Mouse (Mus musculus) cerebellum, adult 8-10 months (tissue): ENCODE data around the gene Phf13.

ENCODE experiments used
- DNase-seq: peaks from one replicate; pipeline ENCODE4 v3.0.0; 2022

Phf13 gene

GRCm38 (mm10) chr4:151988342-151989109 lies 7.5 kb downstream of the Phf13 start, which contains the start of gene Thap3:
TSS of gene Thap3 (minus strand) at chr4:151988997.
- DNase-seq = peak; percentile 81

- no peak for DNase-seq
Observed at GRCm38 (mm10) chr4:151988014-151988341, 8.1 kb downstream of the Phf13 start.

- no peak for DNase-seq
Observed at GRCm38 (mm10) chr4:151986650-151987049, 9.4 kb downstream of the Phf13 start.

- peak; percentile 52 for DNase-seq
Observed at GRCm38 (mm10) chr4:151985886-151986285, 10.2 kb downstream of the Phf13 start.

GRCm38 (mm10) chr4:151983560-151983959 lies 12.5 kb downstream of the Phf13 start:
- DNase-seq = no peak

DNA sequence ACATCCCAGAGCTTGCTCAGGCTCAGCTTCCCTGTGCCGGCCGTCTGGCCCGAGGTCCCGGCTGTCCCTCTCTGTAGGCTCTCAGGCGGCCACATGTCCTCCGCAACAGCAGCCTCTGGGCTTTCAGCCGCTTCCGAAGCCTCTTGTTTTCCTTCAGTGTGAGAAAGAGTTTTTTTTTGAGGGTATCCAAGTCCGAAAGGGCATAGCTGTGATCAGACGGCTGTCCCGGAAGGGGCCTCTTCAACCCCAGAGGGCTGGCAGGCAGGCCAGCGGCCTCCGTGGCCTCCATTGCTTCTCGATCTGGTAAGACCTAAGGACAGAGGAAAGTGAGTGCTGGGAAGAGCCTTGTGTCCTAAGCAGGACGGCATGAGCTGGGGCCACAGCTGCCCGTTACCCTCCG lies 13.0 kb downstream of the Phf13 start:
- no peak for DNase-seq

GRCm38 (mm10) chr4:151981363-151981762 lies 14.7 kb downstream of the Phf13 start:
- DNase-seq = peak; percentile 83

GRCm38 (mm10) chr4:151980699-151981098 lies 15.4 kb downstream of the Phf13 start:
- no peak for DNase-seq

DNA sequence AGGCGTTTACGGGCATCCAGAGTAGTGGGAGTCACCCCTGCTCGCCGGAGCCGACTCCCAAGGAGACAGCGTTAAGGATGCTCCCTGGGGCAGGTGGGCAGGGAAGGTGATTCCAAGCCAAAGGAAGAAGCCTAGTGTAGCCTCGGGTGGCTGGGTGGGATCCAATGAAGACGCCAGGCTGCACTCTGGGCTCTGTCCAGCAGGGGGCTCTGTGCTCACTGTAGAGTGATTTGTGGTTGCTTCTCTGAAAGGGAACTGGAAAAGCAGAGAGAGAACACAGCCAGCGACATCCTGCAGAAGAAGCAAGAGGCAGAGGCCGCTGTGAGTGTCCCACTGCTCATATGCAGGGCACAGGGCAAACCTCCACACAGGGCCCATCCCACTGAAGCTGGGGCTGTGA lies 18.3 kb downstream of the Phf13 start:
- DNase-seq = peak; percentile 87

GRCm38 (mm10) chr4:151975441-151975840 lies 20.6 kb downstream of the Phf13 start:
- DNase-seq = no peak

GRCm38 (mm10) chr4:151972221-151972967 lies 23.7 kb downstream of the Phf13 start:
- DNase-seq = no peak

DNA sequence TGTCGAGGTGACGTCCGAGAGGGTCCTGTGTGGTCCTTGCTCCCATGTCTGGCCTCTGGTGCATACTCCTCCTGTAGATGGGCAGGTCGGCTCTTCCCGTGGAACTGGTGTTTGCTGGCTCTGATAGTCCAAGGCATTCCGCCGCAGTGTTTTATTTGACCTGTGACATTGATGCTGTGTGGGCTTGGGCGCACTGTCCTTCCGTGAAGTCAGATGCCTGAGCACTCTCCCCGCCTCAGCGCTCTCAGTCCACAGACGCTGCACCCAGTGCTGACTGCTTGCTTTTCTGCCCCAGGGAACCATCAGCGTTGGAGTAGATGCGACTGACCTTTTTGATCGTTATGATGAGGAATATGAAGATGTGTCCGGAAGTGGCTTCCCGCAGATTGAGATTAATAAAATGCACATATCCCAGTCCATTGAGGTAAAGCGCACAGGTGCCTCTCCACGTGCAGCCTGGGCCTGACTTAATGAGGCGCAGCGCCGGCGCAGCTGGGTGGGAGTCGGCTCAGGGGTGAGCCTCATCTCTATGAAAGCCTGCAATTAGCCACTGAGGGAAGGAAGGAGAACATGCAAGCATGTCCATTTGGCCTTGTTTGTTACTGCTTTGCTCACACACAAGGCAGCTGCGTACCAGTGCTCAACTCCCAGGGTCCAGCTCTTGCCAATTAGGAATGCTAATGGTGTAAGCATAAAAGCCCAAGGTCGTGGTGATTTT lies 27.7 kb downstream of the Phf13 start:
- no peak for DNase-seq

DNA sequence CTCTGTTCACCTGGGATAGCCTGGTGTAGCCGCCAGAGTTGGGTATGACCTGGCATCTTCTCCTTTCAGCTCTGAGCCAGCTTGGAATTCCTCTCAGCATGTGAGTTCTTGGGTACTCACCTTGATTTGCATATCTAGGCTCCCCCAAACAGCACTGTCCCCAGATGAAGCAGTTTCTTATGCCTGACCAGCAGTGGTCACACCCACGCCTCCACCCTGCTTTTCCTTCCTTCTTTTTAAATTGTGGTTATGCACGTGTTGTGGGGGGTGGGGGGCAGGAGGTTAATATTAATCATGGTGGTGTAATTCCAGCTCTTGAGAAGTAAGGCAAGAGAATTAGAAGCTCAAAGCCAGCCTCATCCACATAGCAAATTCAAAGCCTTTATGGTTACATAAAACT lies 33.2 kb downstream of the Phf13 start:
- DNase-seq = no peak

DNA sequence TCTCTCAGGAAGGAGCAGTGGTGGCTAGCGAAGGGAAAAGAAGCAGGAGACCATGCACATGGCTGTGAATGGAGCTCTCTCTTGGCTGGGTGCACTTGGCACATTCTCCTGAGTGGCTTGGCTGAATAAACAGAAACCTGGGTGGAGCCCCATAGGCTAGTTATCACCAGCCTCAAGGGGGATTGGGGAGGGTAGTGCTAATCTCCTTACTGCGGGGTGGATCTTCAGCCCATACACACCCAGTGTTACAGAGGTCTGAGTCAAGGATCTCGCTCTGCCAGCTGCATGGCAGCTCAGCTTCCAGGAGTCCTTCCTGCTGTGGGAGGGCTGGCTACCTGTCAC lies 35.6 kb downstream of the Phf13 start:
- DNase-seq = no peak

DNA sequence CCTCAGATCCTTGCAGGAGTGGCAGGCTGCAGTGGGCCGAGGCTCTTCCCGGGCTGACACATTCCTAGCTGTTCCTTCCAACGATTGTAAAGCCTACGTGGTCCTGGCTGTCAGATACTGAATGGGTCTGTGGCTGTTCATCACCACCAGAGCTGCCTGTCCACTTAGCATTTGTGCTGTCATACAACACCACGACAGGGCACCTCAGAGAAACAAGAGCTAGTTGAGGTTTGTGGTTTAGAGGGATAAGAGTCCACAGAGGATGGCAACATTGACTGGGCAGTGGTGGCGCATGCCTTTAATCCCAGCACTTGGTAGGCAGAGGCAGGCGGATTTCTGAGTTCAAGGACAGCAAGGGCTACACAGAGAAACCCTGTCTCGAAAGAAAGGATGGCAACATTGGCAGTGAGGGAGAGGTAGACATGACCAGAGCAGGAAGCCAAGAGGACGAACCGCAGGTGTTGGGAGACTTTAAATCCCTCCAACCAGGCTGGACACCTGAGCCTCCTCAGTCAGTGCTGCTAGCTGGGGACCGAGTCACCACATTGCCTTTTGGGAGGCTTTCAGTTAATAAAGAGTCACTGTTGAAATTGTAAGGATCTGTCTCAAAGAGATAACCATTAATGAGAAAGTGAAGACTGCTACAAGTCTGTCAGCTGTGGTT lies 36.1 kb downstream of the Phf13 start:
- DNase-seq = no peak

DNA sequence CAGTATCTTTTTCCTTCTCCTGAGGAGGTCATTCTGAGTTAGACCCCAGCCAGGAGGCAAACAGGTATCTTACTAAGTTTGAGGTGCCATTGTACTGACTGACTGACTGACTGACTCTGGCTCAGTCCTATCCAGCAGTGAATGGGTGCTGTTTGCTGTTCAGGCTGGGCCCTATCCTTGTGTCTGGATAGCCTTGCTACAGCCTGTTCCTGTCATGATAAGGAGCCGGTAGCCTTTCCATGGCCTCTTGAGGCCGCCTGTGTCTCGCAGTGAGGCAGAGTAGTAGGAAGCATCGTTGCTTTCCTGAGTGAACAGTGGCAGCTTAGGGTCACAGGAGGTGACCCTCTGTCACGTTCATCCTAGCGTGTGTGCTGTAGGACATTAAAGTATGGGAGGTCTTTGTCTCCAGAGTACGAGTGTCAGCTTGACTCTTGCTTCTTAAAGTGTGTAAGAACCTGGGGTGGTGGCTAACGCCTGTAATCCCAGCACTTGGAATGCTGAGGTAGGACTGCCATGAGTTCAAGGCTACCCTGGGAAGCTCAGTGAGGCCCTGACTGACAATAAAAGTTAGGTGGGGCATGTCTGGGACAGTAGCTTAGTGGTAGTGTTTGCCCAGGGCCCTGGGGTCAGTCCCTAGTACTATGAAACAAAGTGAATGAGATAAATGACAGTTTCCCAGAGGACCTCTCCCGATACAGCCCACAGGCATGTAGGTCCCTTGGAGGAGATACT lies 38.3 kb downstream of the Phf13 start:
- DNase-seq = no peak

DNA sequence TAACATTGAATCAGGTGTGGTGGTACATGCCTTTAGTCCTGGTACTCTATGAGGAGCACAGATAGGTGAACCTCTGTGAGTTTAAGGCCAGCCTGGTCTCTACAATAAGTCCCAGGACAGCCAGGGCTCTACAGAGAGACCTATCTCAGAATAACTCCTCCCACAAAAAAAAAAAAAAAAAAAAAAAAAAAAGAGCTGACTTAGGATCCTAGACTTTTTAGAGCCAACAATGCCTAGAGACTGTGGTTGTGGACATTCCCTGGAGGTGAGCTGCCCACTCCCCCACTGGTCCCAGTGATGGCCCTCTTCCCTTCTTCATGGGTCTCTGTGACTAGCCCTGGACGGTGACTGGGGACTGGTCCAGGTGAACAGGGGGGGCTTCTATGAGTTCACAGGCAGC lies 40.3 kb downstream of the Phf13 start:
- no peak for DNase-seq

DNA sequence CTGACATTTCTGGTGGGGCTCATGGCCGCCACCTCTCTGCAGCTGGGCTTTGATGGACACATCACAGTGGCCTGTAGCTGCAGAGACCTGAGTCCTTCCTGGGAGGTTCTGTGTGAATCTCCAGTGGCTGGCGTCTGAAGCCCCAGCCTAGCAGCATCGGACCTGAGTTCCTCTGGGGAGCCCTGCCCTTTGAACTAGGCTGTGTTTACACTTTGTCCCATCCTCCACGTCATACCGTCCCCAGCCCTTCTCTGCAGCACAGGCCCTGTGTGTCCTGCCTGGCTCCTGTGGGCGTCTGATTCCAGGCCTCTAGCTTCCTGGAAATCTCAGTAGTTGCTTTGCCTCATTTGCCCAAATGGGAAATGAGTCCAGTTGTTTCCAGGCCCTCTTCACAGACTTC lies 42.8 kb downstream of the Phf13 start:
- no peak for DNase-seq

DNA sequence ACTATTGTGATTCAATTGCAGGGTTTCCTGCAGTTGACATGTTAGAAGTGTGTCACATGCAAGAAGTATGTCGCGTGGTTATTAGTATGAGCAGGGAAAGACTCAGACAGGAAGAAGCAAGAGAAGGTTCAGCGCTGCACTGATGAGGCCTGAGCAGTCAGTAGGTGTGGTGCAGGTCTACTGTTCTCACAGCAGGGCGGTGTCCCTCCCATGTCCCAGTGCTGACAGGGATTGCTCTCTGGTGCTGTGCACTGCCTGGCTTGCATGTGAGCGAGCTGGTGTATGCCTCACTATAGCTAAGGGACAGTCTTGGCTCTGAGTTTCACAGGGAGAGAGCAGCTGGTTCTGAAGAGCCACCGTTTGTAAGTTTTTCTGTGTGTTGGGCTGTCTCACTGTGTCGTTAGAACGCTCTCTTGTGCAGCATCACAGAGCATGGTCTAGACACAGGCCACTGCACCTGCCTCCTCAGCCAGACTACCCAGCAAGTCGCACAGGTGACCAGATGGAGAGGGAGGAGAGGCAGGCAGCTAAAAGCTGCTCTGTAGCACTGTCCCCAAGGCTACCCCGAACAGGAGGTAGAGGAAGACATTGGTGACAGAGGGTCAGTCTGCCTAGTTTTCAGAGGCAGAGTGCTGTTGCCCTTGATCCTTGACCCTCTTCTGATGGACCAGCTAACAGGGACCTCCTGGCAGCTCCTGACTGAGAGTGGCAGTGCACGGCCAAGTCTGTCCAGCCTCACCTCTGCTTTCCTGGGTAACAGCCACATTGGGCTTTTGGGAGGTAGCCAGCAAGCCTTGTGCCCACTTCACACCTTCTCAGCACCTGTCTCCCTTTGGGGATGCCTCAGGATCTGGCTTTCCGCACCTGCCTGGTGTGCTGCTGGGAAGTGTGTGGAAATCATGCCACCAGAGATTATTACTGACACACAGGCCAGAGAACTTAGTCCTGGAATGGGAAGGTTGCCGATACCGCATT lies 47.3 kb downstream of the Phf13 start:
- DNase-seq = peak; percentile 36

DNA sequence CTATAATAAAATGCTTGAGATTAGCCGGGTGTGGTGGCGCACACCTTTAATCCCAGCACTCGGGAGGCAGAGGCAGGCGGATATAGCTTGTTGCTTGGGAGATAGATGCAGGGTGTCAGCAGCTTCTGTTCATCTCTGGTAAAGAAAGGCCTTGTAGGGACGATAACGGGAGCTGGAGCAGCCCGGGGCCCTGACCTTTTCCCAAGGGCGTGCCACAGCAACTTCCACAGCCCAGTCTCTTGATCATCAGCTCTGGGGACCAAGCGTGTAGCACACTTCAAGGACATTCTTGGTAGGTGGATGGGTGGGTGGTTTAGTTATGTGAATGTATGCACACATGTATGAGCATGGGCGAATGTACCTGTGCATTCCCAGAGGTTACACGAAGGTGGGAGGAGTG lies 49.8 kb downstream of the Phf13 start:
- no peak for DNase-seq
